8 mouse cellular contexts compared by ENCODE assay signal in the genomic region with DNA sequence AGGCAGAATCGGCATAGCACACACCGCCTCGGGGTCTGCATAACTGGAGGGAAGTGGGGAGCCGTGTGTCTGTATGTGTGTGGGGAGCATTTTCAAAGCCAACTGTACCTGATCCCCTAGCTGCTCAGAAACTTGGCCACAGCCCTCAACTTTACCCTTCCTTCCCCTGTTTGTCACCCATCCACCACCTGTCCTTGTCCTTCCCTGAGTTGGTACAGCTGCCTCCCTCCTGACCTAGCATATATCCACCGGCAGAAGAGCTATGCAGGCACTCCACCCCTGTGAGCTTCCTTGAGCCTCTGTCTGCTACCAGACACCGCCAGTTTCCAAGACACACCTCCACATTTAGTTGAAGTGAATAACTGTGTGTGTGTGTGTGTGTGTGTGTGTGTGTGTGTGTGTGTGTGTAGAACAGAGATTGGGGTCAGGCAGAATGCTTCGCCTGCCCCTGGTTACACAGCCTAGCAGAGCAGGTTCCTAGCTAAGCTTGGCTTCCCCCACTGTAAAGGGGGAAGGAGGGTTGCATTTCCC. TPM values are rescaled to one million over a fixed set of nuclear protein-coding genes. Genes with fewer than 3 reads are reported as not detected.
DNase-seq lines count a peak whose midpoint lies in the region; ATAC-seq and TF ChIP-seq lines count a peak whose summit lies in the region.

No protein-coding gene starts in this region.

- H3K9me3 ChIP-seq in heart, embryonic 11.5 days (replicated peaks; ENCODE audit: control insufficient read depth, low read length): no peaks in the 10 kb centered on the region
- H3K9me3 ChIP-seq in midbrain, embryonic 10.5 days (replicated peaks): no peaks in the 10 kb centered on the region
- H3K9me3 ChIP-seq in midbrain, postnatal 0 days (ENCODE audit: low read length): no peaks in the 10 kb centered on the region
- no peaks in the 10 kb centered on the region for H3K9me3 ChIP-seq in limb, embryonic 15.5 days

- peaks cover 4% of the 10 kb centered on the region; the same call in 1 of the 2 replicates for H3K36me3 ChIP-seq in heart, embryonic 11.5 days (ENCODE audit: control insufficient read depth, insufficient read depth, low read length)
- no peaks in the 10 kb centered on the region for H3K36me3 ChIP-seq in midbrain, embryonic 10.5 days
- H3K36me3 ChIP-seq in midbrain, postnatal 0 days (ENCODE audit: insufficient read depth, low read length): no peaks in the 10 kb centered on the region
- no peaks in the 10 kb centered on the region; the same call in 1 of the 2 replicates for H3K36me3 ChIP-seq in limb, embryonic 15.5 days

- H3K9ac ChIP-seq in heart, embryonic 11.5 days (ENCODE audit: low read depth, low read length): peak overlapping the region; percentile 8; the same call in 1 of the 2 replicates
- H3K9ac ChIP-seq in midbrain, postnatal 0 days (replicated peaks; ENCODE audit: low read length, poor library complexity, severe bottlenecking): no peak overlapping the region
- H3K9ac ChIP-seq in limb, embryonic 15.5 days: no peak overlapping the region

- ATAC-seq in heart, embryonic 11.5 days (replicated peaks; ENCODE audit: insufficient number of reproducible peaks, low FRiP score, low TSS enrichment): no peak
- no peak for ATAC-seq in midbrain, postnatal 0 days (ENCODE audit: low FRiP score)
- no peak for ATAC-seq in limb, embryonic 15.5 days (ENCODE audit: insufficient number of reproducible peaks, low FRiP score, low TSS enrichment, low read depth)

- TF ChIP-seq CTCF in midbrain, postnatal 0 days (IDR thresholded peaks at IDR 0.05): no peak

- no peak overlapping the region for H3K4me3 ChIP-seq in heart, embryonic 11.5 days (ENCODE audit: low read depth, low read length)
- no peak overlapping the region for H3K4me3 ChIP-seq in midbrain, embryonic 10.5 days
- no peak overlapping the region for H3K4me3 ChIP-seq in midbrain, postnatal 0 days (ENCODE audit: low read depth, low read length)
- H3K4me3 ChIP-seq in limb, embryonic 15.5 days: no peak overlapping the region

- peaks cover 42% of the 10 kb centered on the region for H3K4me1 ChIP-seq in heart, embryonic 11.5 days (ENCODE audit: control insufficient read depth, insufficient read depth, low read length)
- peaks cover 51% of the 10 kb centered on the region for H3K4me1 ChIP-seq in midbrain, embryonic 10.5 days
- H3K4me1 ChIP-seq in midbrain, postnatal 0 days (ENCODE audit: insufficient read depth, low read length): no peaks in the 10 kb centered on the region
- peaks cover 56% of the 10 kb centered on the region for H3K4me1 ChIP-seq in limb, embryonic 15.5 days

- no peaks in the 10 kb centered on the region; the same call in 1 of the 2 replicates for H3K27me3 ChIP-seq in heart, embryonic 11.5 days (ENCODE audit: control insufficient read depth, insufficient read depth, low read length)
- no peaks in the 10 kb centered on the region; the same call in 1 of the 2 replicates for H3K27me3 ChIP-seq in midbrain, embryonic 10.5 days (ENCODE audit: low read depth, poor library complexity, severe bottlenecking)
- no peaks in the 10 kb centered on the region for H3K27me3 ChIP-seq in midbrain, postnatal 0 days (ENCODE audit: insufficient read depth, low read length)
- H3K27me3 ChIP-seq in limb, embryonic 15.5 days: no peaks in the 10 kb centered on the region

- intact Hi-C loops in heart, postnatal 36 days (cut with DNase I): loop anchor here (2.0 kb wide), 1 partner anchor 16 kb away; no protein-coding TSS in a partner anchor

- no peak for DNase-seq in heart, postnatal 36 days
- no peak for DNase-seq in midbrain, embryonic 10.5 days (ENCODE audit: low spot score)
- no peak for DNase-seq in midbrain, postnatal 0 days (ENCODE audit: low spot score)
- DNase-seq in layer of hippocampus, postnatal 10 days (ENCODE audit: low spot score in 2 of 2): no peak
- no peak for DNase-seq in urinary bladder, postnatal 10 days (ENCODE audit: low spot score)
- no peak for DNase-seq in frontal cortex, postnatal 10 days (ENCODE audit: low spot score in 2 of 2)

- H3K4me2 ChIP-seq in heart, embryonic 11.5 days: no peak overlapping the region
- H3K4me2 ChIP-seq in midbrain, postnatal 0 days (ENCODE audit: low read depth, low read length, poor library complexity, severe bottlenecking): no peak overlapping the region
- H3K4me2 ChIP-seq in limb, embryonic 15.5 days: no peak overlapping the region

- 0 out of 2 replicates have a peak overlapping the region, but pooled peaks have one; percentile 8 for H3K27ac ChIP-seq in heart, embryonic 11.5 days (ENCODE audit: low read depth, low read length)
- peak overlapping the region; percentile 63 for H3K27ac ChIP-seq in midbrain, embryonic 10.5 days (replicated peaks)
- no peak overlapping the region for H3K27ac ChIP-seq in midbrain, postnatal 0 days (ENCODE audit: low read depth, low read length)
- H3K27ac ChIP-seq in limb, embryonic 15.5 days: peak overlapping the region; percentile 17; the same call in 1 of the 2 replicates

- 59% methylated on average over 7 of the region's 7 CpGs for WGBS in heart, embryonic 11.5 days (ENCODE audit: insufficient replicate concordance)
- 78% methylated on average over 7 of the region's 7 CpGs for WGBS in midbrain, embryonic 10.5 days
- WGBS in midbrain, postnatal 0 days: 65% methylated on average over 7 of the region's 7 CpGs
- 45% methylated on average over 7 of the region's 7 CpGs for WGBS in limb, embryonic 15.5 days

RNA-seq across cellular contexts. Expression of gene Slc25a51, which starts 27.9 kb away (rescaled TPM):
- 60.7 and 73.4 TPM in 2 replicates for polyA plus RNA-seq in heart, embryonic 11.5 days (2014; fragmentation: Nextera tagmentation; extraction: Ambion mirVana)
- 100 to 1,000 TPM; 107 to 111 TPM for total RNA-seq in heart, postnatal 36 days (2021)
- 78.3 and 80.1 TPM in 2 replicates for polyA plus RNA-seq in midbrain, embryonic 10.5 days (2016; fragmentation: Nextera tagmentation; extraction: Ambion mirVana)
- total RNA-seq in midbrain, postnatal 0 days (2014; rRNA removed): 128 and 132 TPM in 2 replicates
- polyA plus RNA-seq in midbrain, postnatal 0 days (2015; fragmentation: Nextera tagmentation; extraction: Ambion mirVana): 62.8 and 69.7 TPM in 2 replicates
- 58.0 and 61.8 TPM in 2 replicates for polyA plus RNA-seq in limb, embryonic 15.5 days (2015; fragmentation: Nextera tagmentation; extraction: Ambion mirVana)
- 100 to 1,000 TPM; 104 to 118 TPM for total RNA-seq in layer of hippocampus, postnatal 10 days (2021)
